In the genomic region with DNA sequence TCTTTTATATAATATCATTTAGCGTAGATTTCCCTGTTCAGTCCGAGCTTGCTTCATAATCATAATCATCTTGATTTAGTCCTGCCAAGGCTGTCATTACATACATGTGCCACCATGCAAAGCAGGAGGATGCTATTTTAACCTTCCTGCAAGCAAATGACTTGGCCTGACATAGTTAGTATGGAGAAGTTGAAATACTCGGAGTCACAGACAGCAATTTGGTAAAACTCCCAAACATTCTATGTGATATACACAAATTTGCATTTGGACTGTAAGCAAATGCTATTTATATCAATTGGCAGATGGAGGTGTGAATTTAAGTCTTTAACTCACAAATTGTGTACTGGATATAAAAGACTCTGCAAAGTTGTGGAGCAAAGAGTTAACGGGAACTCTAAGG, we compare ENCODE assay signal across 17 mouse cellular contexts.
"Had no signal": no experiment of that assay in that cellular context is flagged by ENCODE, and none has a peak within 500 bp of the region (broad histone marks: within the 10 kb centered on the region; RNA-seq: fewer than 3 reads in every experiment).

No protein-coding gene starts in this region.

- ATAC-seq: midbrain, embryonic 15.5 days had no signal

- H3K4me2 ChIP-seq: liver, embryonic 13.5 days; midbrain, embryonic 12.5 days; midbrain, embryonic 15.5 days; neural tube, embryonic 12.5 days; neural tube, embryonic 15.5 days had no signal

- H3K27me3 ChIP-seq: liver, embryonic 13.5 days; midbrain, embryonic 12.5 days; midbrain, embryonic 15.5 days; neural tube, embryonic 12.5 days; neural tube, embryonic 15.5 days had no signal

- H3K27ac ChIP-seq: left cerebral cortex, adult 2 months; liver, embryonic 13.5 days; macrophage; midbrain, embryonic 12.5 days; midbrain, embryonic 15.5 days; neural tube, embryonic 12.5 days; neural tube, embryonic 15.5 days had no signal

- H3K9ac ChIP-seq: liver, embryonic 13.5 days; midbrain, embryonic 12.5 days; midbrain, embryonic 15.5 days; neural tube, embryonic 12.5 days; neural tube, embryonic 15.5 days had no signal

- H3K4me3 ChIP-seq: left cerebral cortex, adult 2 months; liver, embryonic 13.5 days; midbrain, embryonic 12.5 days; midbrain, embryonic 15.5 days; neural tube, embryonic 12.5 days; neural tube, embryonic 15.5 days had no signal

- H3K9me3 ChIP-seq: liver, embryonic 13.5 days; midbrain, embryonic 12.5 days; midbrain, embryonic 15.5 days; neural tube, embryonic 12.5 days; neural tube, embryonic 15.5 days had no signal

- H3K4me1 ChIP-seq: liver, embryonic 13.5 days; midbrain, embryonic 12.5 days; midbrain, embryonic 15.5 days; neural tube, embryonic 12.5 days; neural tube, embryonic 15.5 days had no signal

- H3K36me3 ChIP-seq: liver, embryonic 13.5 days; midbrain, embryonic 12.5 days; midbrain, embryonic 15.5 days; neural tube, embryonic 12.5 days; neural tube, embryonic 15.5 days had no signal

- DNase-seq: kidney, adult 9 months; kidney, postnatal 14 days; kidney, postnatal 4 days; layer of hippocampus, adult 9-11 months; layer of hippocampus, postnatal 36 days; liver, embryonic 13.5 days; lung, adult 2 months; right cerebral cortex, adult 18-20 months; right cerebral cortex, postnatal 14 days; right cerebral cortex, postnatal 4 days; thymus, postnatal 25 days had no signal
